Mouse (Mus musculus) forebrain, embryonic 10.5 days (tissue): ENCODE results near the gene Arap1. TPM values are rescaled to one million over a fixed set of nuclear protein-coding genes. Genes with fewer than 3 reads are reported as not detected.
A peak's percentile ranks its signal among the peaks of the same experiment; 100 is the strongest.

ENCODE experiments used
- DNase-seq: peaks from one replicate; pipeline ENCODE4 v3.0.0-alpha.2; 2017; ENCODE audit warnings: low spot score; ENCODE audit errors: extremely low spot score
- H3K27ac ChIP-seq: fragments of 300-500 bp; sonication (generic); 2 replicates; pipeline ENCODE4 v1.5.1; 2016; ENCODE audit warnings: mild to moderate bottlenecking
- H3K27me3 ChIP-seq: fragments of 300-500 bp; sonication (generic); 2 replicates; pipeline ENCODE4 v1.6.1; 2016; ENCODE audit warnings: mild to moderate bottlenecking; ENCODE audit not compliant: poor library complexity, severe bottlenecking
- H3K36me3 ChIP-seq: fragments of 300-500 bp; sonication (generic); replicated peaks from 2 replicates; pipeline ENCODE4 v1.6.1; 2016; ENCODE audit warnings: mild to moderate bottlenecking, moderate library complexity
- H3K4me1 ChIP-seq: fragments of 300-500 bp; sonication (generic); 2 replicates; pipeline ENCODE4 v1.6.1; 2016
- H3K4me3 ChIP-seq: fragments of 300-500 bp; sonication (generic); 2 replicates; pipeline ENCODE4 v1.5.1; 2016; ENCODE audit warnings: mild to moderate bottlenecking, moderate library complexity
- H3K9me3 ChIP-seq: fragments of 300-500 bp; sonication (generic); 2 replicates; pipeline ENCODE4 v1.6.1; 2016; ENCODE audit warnings: mild to moderate bottlenecking, moderate library complexity
- WGBS: fragments of 180-500 bp; shearing (Covaris S2); methylation state at CpG from one replicate; pipeline ENCODE4 v1.1.7; 2016; 5-methylcytosine and 5-hydroxymethylcytosine counted together
- polyA plus RNA-seq: library from polyadenylated mRNA; unstranded; fragments of >200 nt; fragmentation: Nextera tagmentation; extraction: Ambion mirVana; gene quantifications from 2 replicates; pipeline ENCODE4 v1.2.1, GENCODE M21; 2016

Arap1 gene
- polyA plus RNA-seq, 1 experiment from 2014 or later: 12.9 TPM

DNA sequence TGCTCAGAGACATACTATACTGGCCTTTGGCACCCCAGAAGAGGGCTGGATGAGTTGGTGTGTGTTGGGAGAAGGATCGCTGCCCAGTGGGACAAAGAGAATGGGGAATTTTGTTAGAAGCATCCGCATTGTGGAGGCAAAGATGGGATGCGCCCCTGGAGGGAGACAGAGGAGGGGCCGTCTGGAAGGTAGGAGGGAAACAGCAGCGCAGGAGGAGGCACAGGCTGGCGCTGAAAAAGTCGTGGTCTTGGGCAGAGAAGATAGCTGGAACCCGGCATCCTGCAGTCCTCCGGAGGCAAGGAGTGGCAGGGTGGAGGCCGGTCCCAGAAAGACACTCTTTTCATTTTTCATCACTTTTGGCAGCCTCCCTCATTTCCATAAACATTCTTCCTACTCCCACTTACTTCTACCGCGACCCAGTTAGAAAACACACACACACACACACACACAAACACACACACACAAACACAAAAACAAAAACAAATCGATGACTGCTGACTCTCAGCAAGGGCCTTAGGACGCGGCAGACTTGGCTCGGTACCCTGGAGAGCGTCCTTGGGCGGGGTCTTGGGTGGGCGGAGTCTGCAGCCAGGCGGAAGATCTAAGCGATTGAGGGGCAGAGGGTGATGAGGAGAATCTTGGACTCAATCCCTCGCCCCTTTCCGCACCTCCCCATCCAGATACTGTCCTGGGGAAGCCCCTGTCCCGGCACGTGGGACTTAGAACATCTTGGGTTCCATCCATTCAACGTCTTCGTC lies 71.3 kb downstream of the Arap1 start:
- peaks cover 57% of the 10 kb centered on the region for H3K4me1 ChIP-seq
- H3K36me3 ChIP-seq: no peaks in the 10 kb centered on the region
- H3K27ac ChIP-seq: no peak overlapping the region
- peak overlapping the region; percentile 22; the same call in 1 of the 2 replicates for H3K4me3 ChIP-seq
- H3K27me3 ChIP-seq: peaks cover 56% of the 10 kb centered on the region
- H3K9me3 ChIP-seq: no peaks in the 10 kb centered on the region
- 5% methylated on average over 27 of the region's 27 CpGs for WGBS
- DNase-seq: peak; percentile 41

DNA sequence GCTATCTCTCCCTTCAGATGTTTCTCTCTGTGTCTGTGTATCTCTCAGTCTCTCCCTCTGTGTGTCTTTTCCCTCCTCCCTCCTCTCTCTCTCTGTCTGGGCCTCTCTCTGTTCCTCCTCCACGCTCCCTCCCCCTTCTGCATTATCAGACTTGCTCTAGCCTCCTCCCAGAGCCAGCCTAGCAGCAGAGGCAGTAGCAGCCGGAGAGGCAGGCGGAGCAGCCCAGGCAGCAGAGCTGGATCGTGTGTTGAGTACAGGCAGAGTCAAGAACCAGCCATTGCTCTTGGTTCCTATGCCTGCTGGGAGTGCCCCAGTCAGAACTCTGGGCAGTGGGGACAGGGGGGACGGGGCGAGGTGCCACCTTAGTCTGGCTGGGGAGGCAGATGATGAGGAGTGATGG lies 73.7 kb downstream of the Arap1 start, which contains the start of gene Pde2a:
TSS of gene Pde2a (plus strand) at position 163 of the 400 bp plus-strand sequence.
- Histone ChIP-seq H3K36me3 (no peaks in the 10 kb centered on the region), H3K27ac (no peak within 1 kb of the TSS), H3K4me3 (peak within 1 kb of the TSS; percentile 21; the same call in 1 of the 2 replicates), H3K27me3 (peaks cover 56% of the 10 kb centered on the region), H3K4me1 (peaks cover 34% of the 10 kb centered on the region), H3K9me3 (no peaks in the 10 kb centered on the region)
- no peak for DNase-seq
- WGBS: 22% methylated on average over 6 of the region's 6 CpGs

DNA sequence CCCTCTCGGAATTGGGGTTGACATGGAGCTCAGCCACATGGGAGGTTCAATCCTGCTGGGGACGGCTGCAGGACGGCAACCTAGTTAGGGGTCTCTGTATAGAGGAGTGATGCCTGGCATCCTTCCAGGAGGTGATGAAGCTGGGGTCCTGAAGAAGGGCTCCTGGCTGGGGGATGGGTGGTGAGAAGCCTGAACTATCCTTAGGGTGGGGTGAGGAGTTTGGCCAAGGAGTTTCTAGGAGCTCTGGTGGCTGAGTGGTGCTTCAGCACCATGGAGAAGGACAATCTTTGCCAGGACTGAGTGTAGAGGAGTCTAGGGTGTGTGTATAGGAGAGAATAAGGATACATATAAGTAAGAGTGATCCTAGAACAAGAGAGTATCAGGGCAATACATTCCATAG lies 74.2 kb downstream of the Arap1 start:
- peaks cover 52% of the 10 kb centered on the region for H3K27me3 ChIP-seq

DNA sequence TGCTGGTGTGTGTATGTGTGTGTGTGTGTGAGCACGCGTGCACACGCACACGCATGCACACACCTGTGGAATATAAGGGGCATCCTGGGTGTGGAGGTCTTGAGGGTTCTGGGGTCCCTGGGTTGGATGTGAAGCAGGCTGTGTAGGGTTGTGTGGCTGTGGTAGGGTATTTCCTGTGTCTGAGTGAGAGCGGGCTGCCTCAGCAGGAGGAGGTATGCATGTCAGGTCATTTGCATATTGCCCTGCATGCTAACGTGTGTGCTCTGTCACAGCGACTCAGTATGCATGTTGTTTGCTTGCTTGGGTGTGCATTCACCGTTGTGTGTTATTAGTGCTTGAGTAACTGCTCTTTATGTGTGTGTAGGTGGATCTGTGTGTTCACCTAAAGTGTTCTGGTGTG lies 74.8 kb downstream of the Arap1 start:
- WGBS: 84% methylated on average over 8 of the region's 8 CpGs
- DNase-seq: no peak
- H3K27ac ChIP-seq: no peak overlapping the region
- no peaks in the 10 kb centered on the region for H3K9me3 ChIP-seq
- H3K4me3 ChIP-seq: no peak overlapping the region
- H3K27me3 ChIP-seq: peaks cover 46% of the 10 kb centered on the region
- H3K36me3 ChIP-seq: no peaks in the 10 kb centered on the region
- peaks cover 45% of the 10 kb centered on the region for H3K4me1 ChIP-seq

More for the DNA sequence above, 74.2 kb downstream of the Arap1 start:
- DNase-seq: no peak
- H3K4me3 ChIP-seq: peak overlapping the region; percentile 21; the same call in 1 of the 2 replicates
- H3K36me3 ChIP-seq: no peaks in the 10 kb centered on the region
- peaks cover 39% of the 10 kb centered on the region for H3K4me1 ChIP-seq
- H3K9me3 ChIP-seq: no peaks in the 10 kb centered on the region
- 27% methylated on average over 3 of the region's 3 CpGs for WGBS
- H3K27ac ChIP-seq: no peak overlapping the region

DNA sequence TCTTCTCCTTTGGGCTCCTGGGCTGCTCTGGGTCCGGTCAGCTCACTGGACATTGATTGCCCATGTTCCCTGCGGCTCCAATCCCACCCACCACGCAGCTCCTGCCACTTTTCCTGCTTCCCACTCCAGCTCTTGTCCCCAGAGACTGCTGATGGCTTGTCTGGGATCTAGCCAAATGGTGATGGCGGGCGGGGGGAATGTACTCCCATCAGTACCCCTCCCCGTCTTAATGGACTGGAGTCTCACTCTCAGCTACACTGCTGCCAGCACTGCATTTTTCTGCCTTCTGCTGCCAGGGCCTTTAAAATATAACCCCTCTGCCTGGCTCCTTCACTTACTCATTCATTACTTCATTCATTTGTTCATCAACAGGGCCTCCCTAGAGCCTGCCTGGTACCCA lies 76.1 kb downstream of the Arap1 start:
- WGBS: 79% methylated on average over 6 of the region's 6 CpGs
- no peaks in the 10 kb centered on the region for H3K9me3 ChIP-seq
- H3K4me3 ChIP-seq: no peak overlapping the region
- H3K36me3 ChIP-seq: no peaks in the 10 kb centered on the region
- peaks cover 43% of the 10 kb centered on the region for H3K4me1 ChIP-seq
- H3K27me3 ChIP-seq: peaks cover 33% of the 10 kb centered on the region
- no peak overlapping the region for H3K27ac ChIP-seq
- DNase-seq: no peak

DNA sequence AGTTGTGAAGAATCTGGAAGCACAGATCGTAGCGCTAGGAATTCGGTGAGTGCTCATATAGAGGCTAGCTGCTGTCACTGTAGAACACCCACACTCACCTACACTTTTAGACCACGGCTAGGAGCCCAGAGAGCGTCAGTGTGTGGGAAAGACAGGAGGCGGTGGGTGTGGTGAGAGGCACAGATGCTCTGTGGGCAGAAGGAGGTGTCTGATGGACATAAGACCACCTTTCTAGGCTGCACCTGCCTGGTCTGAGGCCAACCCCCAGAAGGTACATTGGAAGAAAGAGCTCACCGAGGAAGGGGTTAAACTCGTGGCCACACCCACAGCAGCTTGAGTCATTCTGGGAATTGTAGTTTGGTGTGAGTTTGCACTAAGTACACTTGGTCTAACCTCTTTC lies 78.8 kb downstream of the Arap1 start:
- no peak overlapping the region for H3K27ac ChIP-seq
- WGBS: 78% methylated on average over 8 of the region's 8 CpGs
- H3K4me1 ChIP-seq: peaks cover 31% of the 10 kb centered on the region
- H3K36me3 ChIP-seq: no peaks in the 10 kb centered on the region
- no peak overlapping the region for H3K4me3 ChIP-seq
- H3K9me3 ChIP-seq: no peaks in the 10 kb centered on the region
- no peak for DNase-seq
- peaks cover 6% of the 10 kb centered on the region for H3K27me3 ChIP-seq

DNA sequence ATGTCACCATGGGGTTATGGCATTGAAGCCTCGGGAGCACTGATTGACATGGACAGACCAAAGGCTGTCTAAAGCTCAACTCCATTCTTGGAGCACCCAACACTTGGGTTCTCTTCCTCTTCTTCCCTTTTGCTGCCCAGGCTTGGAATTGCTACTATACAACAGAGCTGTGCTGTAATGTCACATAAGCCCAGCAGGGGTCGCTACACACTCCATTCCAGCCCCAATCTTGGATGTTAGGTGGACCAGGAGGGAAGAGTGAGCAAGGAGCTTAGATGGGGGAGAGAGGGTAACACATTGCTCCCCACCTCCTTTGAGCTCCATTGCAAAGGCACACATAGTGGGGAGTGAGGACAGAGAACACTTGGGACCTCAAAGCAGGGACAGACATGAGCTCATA lies 79.9 kb downstream of the Arap1 start:
- Histone ChIP-seq H3K4me1 (peaks cover 25% of the 10 kb centered on the region), H3K27ac (no peak overlapping the region), H3K27me3 (no peaks in the 10 kb centered on the region; the same call in none of the 2 replicates), H3K4me3 (no peak overlapping the region), H3K9me3 (no peaks in the 10 kb centered on the region), H3K36me3 (no peaks in the 10 kb centered on the region)
- 16% methylated on average over 2 of the region's 2 CpGs for WGBS
- DNase-seq: peak; percentile 43

DNA sequence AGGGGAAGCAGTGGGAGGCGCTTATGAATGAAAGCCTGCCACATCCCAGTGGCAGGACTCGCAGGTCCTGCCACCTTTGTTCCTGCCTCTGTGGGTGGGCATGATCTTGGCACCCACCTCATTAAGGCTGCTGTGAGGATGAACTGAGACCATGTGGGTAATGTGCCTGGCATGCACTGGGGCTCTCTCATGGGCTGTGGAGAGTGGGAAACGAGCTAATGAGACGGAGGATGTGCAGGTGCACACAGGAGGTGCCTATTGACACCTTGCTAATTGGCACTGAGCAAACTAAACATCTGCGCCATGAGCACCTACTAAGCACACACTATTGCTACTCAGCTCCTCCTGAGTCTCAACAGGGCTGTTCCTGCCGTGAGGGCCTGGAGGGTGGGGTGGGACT lies 87.2 kb downstream of the Arap1 start:
- Histone ChIP-seq H3K9me3 (no peaks in the 10 kb centered on the region), H3K27ac (no peak overlapping the region), H3K4me1 (peaks cover 30% of the 10 kb centered on the region), H3K36me3 (no peaks in the 10 kb centered on the region), H3K4me3 (no peak overlapping the region), H3K27me3 (no peaks in the 10 kb centered on the region)
- DNase-seq: no peak
- WGBS: 63% methylated on average over 6 of the region's 6 CpGs

DNA sequence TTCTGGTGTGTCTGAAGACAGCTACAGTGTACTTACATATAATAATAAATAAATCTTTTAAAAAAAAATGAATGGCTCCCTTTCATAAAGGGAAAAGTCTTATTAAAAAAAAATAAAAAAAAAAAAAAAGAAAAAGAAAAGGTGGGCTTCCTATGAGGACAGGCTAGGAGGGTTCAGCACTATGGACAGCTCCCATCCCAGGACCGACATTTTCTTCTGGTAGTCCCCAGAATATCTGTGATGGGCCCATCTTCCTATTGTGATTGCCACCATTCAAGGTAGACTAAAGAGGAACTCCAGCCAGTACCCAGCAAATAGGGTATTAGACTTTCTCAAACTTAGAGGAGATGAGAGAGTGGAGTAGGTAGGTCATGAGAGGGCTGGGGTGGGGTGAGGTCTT lies 90.0 kb downstream of the Arap1 start:
- 21% methylated on average over 1 of the region's 1 CpGs for WGBS
- no peaks in the 10 kb centered on the region for H3K36me3 ChIP-seq
- DNase-seq: no peak
- no peak overlapping the region for H3K4me3 ChIP-seq
- peaks cover 27% of the 10 kb centered on the region for H3K4me1 ChIP-seq
- no peaks in the 10 kb centered on the region for H3K9me3 ChIP-seq
- H3K27me3 ChIP-seq: no peaks in the 10 kb centered on the region
- H3K27ac ChIP-seq: no peak overlapping the region

DNA sequence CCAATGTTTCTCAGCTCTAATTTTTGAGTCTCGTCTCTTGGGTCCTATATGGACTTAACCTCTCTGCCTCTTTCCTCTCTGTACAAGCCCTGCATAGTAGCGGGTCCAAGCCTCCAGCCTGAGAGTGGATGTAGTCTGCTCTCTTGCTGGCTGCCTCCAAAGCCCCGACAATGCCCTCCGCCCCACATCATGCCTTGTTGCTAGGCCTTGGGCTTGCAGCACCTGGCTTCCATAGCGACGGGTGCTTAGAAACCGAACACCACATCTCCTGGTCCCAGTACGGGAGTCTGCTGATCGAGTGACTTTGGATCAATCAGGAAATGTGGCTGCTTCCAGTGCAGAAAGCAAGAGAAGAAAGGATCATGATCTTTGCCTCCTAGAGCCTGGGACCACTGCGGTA lies 95.2 kb downstream of the Arap1 start:
- H3K27ac ChIP-seq: no peak overlapping the region
- H3K27me3 ChIP-seq: no peaks in the 10 kb centered on the region
- H3K4me1 ChIP-seq: 0 out of 2 replicates have a peak, but pooled peaks cover 7% of the 10 kb centered on the region
- H3K9me3 ChIP-seq: no peaks in the 10 kb centered on the region
- H3K36me3 ChIP-seq: no peaks in the 10 kb centered on the region
- DNase-seq: no peak
- 61% methylated on average over 10 of the region's 10 CpGs for WGBS
- H3K4me3 ChIP-seq: no peak overlapping the region

DNA sequence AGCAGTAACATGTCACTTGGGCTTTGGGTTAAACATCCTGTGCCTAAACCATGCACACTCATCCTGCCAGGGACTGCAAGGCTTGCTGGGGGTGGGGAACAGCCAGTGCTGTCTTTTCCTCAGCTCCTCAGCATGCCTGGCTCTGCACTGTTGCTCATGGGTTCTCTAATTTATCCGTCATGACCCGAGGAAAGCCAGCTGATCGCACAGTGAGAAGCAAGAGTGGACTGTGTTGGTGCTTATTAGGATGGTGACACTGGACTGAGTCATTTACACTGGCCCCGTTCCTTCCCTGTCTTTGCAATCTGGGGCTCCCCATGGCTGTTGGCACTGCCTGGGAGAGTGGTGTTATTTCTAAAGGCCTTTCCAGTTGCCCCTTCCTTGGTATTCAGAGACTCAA lies 96.3 kb downstream of the Arap1 start:
- Histone ChIP-seq H3K36me3 (no peaks in the 10 kb centered on the region), H3K27me3 (no peaks in the 10 kb centered on the region), H3K27ac (no peak overlapping the region), H3K4me3 (no peak overlapping the region), H3K9me3 (no peaks in the 10 kb centered on the region), H3K4me1 (0 out of 2 replicates have a peak, but pooled peaks cover 4% of the 10 kb centered on the region)
- 87% methylated on average over 4 of the region's 4 CpGs for WGBS
- no peak for DNase-seq

DNA sequence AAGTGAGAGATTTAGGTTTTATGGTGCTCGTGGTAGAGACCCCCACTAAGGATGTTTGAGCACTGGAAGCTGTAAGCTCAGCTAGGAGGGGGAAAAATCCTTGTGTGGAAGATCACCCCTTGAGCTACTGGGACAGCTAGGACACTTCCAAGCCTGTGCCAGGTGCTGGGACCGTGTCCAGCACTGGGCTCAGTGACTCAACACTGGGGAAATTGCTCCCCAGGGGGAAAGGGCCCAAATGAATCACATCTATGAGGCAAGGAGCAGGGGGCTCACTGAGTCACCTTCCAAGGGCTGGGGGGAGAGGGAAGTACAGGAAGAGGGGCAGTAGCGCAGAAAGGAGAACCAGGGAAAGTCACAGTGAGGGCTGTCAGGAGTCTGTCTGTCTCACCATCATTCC lies 102.0 kb downstream of the Arap1 start:
- H3K27me3 ChIP-seq: peaks cover 49% of the 10 kb centered on the region
- no peak overlapping the region for H3K4me3 ChIP-seq
- peaks cover 28% of the 10 kb centered on the region for H3K4me1 ChIP-seq
- H3K36me3 ChIP-seq: no peaks in the 10 kb centered on the region
- 56% methylated on average over 3 of the region's 3 CpGs for WGBS
- H3K27ac ChIP-seq: no peak overlapping the region
- DNase-seq: no peak
- H3K9me3 ChIP-seq: no peaks in the 10 kb centered on the region
